Mouse (Mus musculus) testis, adult 10 weeks (tissue): Measurements from ENCODE around the gene Xlr3a. TPM values are rescaled to one million over a fixed set of nuclear protein-coding genes. Genes with fewer than 3 reads are reported as not detected.

Source experiments
- polyA plus RNA-seq: library from polyadenylated mRNA; stranded (reverse); fragments of 350-450 nt; fragmentation: Illumina TruSeq; extraction: RNeasy Lipid Tissue Mini Kit (QIAGEN cat#74804); gene quantifications from one replicate; pipeline ENCODE4 v1.2.3, GENCODE M21; 2014; ENCODE audit warnings: low read depth, low replicate concordance

Xlr3a gene
- polyA plus RNA-seq, result 2.9 TPM

GRCm38 (mm10) chrX:73096941-73097508 lies at the start of gene Xlr3a:
Gene Xlr3a (minus strand): TSS chrX:73097095.

DNA sequence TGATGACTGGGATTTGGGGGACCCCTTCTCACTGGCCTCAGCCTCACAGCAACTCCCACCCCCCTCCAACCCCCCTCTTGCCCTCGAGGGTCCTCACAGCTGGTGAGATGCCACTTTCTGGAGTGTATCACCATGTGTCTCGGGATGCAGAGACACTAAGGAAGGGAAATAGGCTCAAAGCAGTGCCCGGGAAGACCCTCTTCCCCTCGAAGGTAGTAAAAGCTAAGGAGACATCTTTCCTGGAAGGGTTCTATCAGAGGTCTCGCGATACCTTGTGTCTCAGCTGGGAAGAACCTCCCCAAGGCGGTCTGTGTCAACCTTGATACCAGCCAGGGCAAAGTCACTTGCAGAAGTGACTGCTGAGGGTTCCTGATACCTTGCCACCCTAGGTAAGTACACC lies 19.9 kb upstream of the Xlr3a start, which contains the start of gene Gm14685:
Gene Gm14685, plus strand, starts transcription at position 301 of the 400 bp plus-strand sequence.

DNA sequence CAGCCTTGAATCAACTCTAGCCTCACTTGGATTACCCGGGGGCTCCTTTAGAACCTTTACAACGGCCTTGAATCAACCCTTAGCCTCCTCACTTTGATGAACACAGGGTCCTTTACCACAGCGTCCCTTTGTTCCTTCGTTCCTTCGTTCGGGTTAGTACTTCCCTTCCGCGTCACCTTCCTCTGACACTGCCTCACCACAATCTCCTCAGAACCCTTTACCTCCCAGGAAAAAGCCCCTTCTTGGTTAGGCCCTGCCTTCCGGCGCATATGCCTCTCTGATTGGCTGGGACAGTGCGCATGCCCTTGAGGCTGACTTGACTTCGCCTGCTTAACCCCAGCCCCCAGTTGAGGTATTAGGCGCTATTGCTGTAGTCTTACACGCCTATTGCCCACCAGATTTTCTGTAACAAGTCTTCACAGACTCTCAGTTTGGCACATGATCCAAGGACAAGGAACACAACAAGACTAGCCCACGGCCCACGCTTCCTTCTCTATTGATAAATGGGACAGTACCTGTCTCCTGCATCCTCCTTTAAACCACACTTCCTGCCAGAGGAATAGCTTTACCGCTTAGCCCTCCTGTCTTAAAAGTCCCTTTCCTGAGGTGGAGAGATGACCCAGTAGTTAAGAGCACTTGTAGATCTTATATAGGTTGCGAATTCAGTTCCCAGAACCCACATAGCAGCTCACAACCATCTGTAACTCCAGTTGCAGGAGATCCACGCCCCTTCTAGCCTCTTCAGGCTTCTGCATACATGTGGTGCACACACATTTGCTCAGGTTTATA lies 14.4 kb downstream of the Xlr3a start, which contains the start of gene Xlr4a:
Gene Xlr4a, minus strand, starts transcription at position 212 of the 789 bp plus-strand sequence.

DNA sequence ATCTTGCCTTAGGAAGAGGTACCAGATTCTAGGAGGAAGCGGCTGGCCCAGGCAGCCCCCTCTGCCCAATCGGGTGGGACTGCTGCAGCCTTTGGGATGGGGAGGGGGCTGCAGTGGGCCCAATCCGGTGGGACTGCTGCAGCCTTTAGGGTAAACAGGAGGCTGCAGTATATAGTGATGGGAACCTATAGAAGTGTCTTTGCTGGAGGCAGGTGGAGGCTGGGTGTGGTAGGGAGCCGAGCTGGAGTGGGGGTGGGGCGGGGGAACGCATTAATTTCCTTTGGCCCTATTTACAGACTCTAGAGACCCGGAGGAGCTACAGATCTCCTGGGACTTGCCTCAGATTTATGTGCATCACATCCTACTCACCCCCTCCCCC lies 32.5 kb downstream of the Xlr3a start, which contains the start of gene Pnma3:
Gene Pnma3, plus strand, starts transcription at position 373 of the 379 bp plus-strand sequence.

GRCm38 (mm10) chrX:73037003-73037402 lies 59.9 kb downstream of the Xlr3a start, which contains the start of gene Pnma5:
Gene Pnma5 (minus strand): TSS chrX:73037103.

Other genes starting within 250 kb of the Xlr3a start
- gene Cetn2, start 178.7 kb downstream of the Xlr3a start, polyA plus RNA-seq, result 33.6 TPM
- 16.9 TPM for gene Nsdhl, start 178.5 kb downstream of the Xlr3a start, polyA plus RNA-seq
- gene Zfp185, start 109.8 kb downstream of the Xlr3a start, polyA plus RNA-seq, result 15.4 TPM
- gene Pnma5, start 60.0 kb downstream of the Xlr3a start, polyA plus RNA-seq, result 1.9 TPM
- 0.11 TPM for gene Pnma3, start 32.3 kb downstream of the Xlr3a start, polyA plus RNA-seq
- 14.1 TPM for gene Xlr4a, start 14.6 kb downstream of the Xlr3a start, polyA plus RNA-seq
- gene Gm14685, start 20.0 kb upstream of the Xlr3a start, polyA plus RNA-seq, result not detected
- 11.0 TPM for gene Xlr5b, start 51.7 kb upstream of the Xlr3a start, polyA plus RNA-seq
- gene DXBay18, start 52.4 kb upstream of the Xlr3a start, polyA plus RNA-seq, result 0.21 TPM
- gene Spin2d, start 79.9 kb upstream of the Xlr3a start, polyA plus RNA-seq, result 0.87 TPM
- gene Xlr3b, start 95.1 kb upstream of the Xlr3a start, polyA plus RNA-seq, result 3.6 TPM
- gene Xlr4b, start 117.2 kb upstream of the Xlr3a start, polyA plus RNA-seq, result 10.5 TPM
- 1.8 TPM for gene F8a, start 131.2 kb upstream of the Xlr3a start, polyA plus RNA-seq
- 12.6 TPM for gene Xlr4c, start 146.0 kb upstream of the Xlr3a start, polyA plus RNA-seq
- gene Xlr3c, start 168.3 kb upstream of the Xlr3a start, polyA plus RNA-seq, result 7.0 TPM
- 10.8 TPM for gene Xlr5a, start 195.9 kb upstream of the Xlr3a start, polyA plus RNA-seq
- gene Xlr5c, start 195.9 kb upstream of the Xlr3a start, polyA plus RNA-seq, result 11.1 TPM
- not detected for gene Gm45015, start 239.7 kb upstream of the Xlr3a start, polyA plus RNA-seq
- 12.5 TPM for gene Zfp275, start 245.5 kb upstream of the Xlr3a start, polyA plus RNA-seq